Mouse (Mus musculus): Measurements from ENCODE around the gene Rtn1.
"Not testable (repeated sequence)": the region's sequence is repeated elsewhere in the genome, so short reads cannot be mapped to it uniquely, and the experiment has no call there.

The Rtn1 gene

DNA sequence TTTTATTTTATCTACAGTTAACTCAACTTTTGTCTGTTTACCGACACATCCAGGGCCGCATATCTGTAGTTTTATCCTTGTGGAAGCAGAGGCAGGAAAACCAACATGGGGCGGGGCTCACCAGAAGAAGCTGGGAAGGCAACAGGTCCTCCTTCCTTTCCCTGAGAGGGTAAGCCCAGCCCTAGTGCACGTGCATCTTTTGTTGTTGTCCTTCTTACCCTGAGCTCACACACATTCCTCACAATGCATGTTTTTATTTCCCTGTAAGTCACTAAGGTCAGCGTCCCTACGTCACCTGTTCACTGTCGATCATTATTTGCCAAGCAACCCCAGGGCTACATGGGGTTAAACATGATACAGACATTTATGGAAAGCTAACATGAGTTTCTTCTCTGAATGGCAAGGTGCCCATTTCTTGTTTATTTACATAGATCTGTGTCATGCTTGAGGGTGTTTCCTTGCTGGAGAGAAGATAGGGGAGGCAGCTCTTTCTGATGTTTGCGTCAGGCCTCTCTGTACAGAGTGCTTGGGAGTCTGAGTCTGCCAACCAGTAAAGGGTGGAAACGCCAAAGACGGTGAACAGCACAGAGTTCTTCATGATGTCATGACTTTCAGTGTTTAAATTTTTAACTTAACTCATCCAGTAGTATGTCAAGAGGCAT lies 84.5 kb downstream of the Rtn1 start:
- no peak for DNase-seq (ENCODE audit: low read depth, low spot score)

DNA sequence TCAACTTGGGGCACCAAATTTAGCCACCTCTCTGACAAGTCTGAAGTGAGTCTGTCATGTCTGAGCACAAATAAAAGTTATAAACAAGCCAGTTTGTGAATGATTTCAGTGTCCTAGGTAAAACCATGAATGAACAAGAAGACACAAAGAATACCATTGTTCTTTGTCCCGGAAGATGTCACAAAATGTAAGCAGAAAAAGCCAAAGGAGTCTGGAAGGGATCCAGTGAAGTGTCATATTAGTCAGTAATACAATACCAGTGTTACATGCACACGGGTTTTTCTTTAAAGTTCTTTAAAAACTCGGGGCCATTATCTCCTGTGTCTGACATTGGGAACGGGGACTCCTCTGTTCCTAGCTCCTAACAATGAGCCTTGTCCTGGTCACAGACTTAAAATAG lies 85.1 kb downstream of the Rtn1 start:
- no peak for DNase-seq (ENCODE audit: low read depth, low spot score)

DNA sequence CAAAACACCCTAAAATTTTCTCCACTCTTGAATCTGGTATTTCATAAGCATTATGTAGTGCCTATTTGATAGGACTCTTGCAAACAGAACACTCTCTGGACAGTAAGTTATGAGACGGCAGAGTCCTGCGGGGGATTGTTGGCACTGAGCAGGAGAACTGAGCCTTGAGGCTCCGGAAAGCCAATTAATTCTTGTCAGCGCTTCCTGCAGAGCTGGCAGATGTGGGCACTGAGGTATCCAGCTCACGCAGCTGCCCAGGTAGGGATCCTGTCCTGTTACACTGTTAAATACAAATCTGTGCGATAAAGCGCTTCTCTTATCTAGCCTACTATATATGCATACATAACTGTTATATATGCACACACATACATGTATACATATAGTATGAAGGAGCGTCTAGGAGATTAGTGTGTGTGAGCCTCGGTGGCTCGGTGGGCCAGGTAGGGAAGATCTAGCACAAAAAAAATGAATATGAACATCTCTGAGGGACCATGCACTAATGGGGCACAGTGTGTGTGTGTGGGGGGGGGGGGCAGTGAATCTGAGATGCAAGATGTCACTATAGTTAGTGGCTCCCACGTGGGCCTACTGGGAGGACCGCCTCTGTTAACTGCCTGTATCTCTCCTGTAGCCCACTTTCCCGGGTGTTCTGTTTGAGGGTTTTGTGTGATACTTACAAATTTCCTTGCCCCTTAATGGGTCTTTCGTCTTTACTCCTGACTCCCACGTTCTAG lies 93.0 kb downstream of the Rtn1 start:
- no peak for DNase-seq (ENCODE audit: low read depth, low spot score)

DNA sequence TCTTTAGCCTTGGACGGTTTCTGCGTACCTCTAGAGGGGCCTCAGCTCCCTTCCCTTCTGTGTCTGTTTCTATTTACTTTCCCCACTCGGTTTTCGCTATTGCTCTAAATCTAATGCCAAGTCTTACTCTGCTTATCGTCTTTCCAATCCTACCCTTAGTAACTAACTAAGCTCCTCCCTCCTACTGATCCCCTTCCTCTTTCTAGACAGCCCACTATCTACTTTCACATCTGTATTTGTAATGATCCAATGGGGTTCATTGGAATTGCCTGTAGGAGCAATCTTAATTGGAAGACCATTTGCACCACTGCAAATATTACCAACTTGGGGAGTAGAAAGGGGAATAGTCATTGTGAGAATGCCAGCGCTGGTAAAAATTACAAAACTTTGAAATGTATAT lies 98.0 kb downstream of the Rtn1 start:
- no peak for DNase-seq (ENCODE audit: low read depth, low spot score)

DNA sequence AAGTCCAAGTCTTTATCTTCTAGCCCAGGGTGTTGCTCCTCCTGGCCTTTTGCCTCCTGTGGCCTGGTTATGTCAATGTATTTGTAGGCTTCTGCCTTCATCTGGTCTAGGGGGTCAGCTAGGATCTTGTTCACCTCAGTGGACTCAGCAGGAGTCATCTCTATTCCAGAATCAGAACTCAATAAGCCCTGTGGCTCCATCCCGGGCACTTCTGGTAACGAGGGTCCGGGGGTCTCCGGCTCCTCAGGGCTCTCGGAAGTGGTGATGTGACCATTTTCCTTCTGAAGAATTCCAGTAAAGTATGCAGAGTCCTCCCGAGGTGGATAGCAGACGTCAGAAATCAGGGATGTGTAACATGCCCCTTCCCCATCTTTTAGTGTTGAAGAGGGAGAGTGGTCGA lies 100.3 kb downstream of the Rtn1 start:
- DNase-seq (ENCODE audit: low read depth, low spot score): no peak

DNA sequence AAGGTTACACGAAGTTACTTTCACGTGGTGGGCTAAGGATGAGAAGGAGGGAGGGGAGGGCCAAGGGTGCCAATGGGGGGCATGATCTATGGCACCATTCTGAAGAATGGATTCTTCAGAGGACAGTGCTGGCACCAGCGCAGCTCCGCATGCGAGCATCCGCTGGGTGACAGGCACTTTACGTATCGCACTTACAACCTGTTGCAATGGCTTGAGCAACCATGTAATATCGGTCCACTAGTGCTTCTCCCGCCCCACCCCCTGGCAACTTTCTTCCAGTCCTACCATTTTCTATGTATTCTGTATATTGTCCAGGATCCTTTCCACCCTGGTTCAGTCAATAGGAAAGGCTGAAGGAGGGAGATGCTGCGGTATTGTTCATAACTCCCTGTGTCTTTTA lies 102.6 kb downstream of the Rtn1 start:
- DNase-seq (ENCODE audit: low read depth, low spot score): no peak

DNA sequence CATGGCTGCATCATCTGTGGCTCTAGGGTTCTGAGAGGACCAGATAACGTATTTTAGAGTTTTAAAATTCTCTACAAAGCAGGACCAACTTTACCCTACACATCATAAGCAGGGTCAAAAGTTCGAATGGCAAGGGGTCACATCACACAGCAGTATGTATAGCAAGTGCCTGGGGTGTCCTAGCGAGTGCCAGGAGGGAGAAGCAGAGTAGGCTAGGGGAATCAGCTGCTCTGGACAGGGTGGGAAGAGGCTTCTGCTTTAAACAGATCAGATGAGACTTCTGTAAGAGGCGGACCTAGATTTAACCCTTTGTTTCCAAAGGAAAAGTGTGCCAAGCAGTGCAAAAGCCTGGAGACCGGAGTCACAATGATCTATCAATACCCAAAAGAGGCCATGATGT lies 103.4 kb downstream of the Rtn1 start:
- no peak for DNase-seq (ENCODE audit: low read depth, low spot score)

DNA sequence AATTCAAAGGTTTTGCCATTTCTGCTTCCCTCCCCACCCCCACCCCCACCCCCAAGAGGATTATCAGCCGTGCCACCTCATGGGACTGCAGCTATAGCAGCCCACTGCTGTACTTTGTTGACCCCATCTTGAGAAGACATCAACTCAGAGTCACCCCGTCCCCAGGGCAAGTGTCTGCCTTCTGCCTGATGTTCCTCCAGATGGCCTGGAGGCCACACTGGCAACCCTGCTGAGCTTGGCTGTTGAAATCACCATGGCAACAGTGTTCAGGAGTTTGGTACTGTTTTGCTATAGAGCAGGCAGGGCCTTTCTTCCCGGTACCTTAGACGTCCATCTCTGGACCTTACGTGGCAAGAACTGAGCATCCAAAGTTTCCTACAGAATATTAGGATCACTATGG lies 103.9 kb downstream of the Rtn1 start:
- DNase-seq (ENCODE audit: low read depth, low spot score): no peak

DNA sequence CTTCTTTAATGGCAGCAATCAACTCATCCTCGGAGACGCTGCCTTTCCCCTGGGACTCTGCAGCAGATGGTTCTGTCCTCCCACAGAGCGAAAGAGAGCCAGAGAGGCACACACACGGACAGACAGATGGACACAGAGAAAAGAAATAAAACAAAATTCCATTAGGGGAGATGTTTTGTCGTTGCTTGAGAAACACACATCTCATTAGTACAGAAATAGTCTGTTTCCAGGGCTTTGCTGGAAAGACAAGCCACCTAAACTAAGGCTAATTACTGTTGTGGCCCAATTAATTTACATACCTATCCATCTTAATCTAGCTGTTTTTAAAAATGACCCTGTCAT lies 104.5 kb downstream of the Rtn1 start:
- no peak for DNase-seq (ENCODE audit: low read depth, low spot score)

DNA sequence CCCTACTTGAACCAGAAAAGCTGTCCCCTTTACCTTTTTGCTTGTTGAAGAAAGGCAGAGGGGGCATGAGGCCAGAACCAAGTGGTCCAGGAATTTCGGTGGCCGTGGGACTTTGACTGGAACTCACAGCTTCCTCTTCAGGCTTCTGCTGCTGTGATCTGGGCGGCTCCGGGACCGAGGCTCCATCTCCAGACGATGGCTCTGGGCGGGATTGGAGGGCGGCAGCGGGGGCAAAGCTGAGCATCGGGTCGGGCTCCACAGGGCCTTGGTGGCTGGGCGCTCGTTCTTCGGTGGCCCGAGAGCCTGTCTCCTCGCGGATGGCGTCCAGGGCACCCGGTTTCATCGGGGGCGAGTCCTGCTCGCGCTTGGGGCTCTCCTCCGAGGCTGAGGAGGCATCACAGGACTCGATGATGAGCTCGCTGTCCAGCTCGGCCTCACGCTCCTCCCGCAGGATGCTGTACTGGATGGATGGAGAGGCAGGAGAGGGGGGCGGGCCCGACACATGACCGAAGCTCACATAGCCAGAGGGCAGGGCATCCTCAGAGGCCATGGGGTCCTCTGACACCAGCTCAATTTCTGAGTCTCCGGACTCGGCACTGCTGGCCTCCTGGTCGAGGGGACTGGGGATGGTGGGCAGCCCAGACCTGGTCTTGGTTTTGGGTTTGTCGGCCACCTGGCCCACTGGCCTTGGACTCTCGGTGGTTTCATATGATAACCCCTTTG lies 105.1 kb downstream of the Rtn1 start:
- no peak for DNase-seq (ENCODE audit: low read depth, low spot score)

DNA sequence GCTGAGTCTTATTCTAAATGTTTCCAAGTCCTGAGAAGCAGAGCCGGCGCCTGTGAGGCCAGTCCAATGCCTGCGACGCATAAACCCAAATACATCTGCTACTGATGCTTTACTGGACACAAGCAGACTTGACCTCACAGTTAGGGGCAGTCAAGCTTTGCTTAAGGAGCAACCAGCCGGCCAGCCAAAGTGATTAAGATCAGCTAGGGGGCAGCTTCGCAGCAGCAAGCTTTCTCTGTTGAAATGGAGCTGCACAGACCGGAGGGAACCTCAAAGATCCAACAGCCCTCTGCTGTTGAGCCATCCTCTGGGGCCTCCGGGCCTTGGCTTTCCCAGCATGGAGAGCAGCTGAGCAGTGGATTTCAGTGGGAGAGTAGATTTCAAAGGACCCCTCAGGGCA lies 107.4 kb downstream of the Rtn1 start:
- DNase-seq (ENCODE audit: low read depth, low spot score): no peak

DNA sequence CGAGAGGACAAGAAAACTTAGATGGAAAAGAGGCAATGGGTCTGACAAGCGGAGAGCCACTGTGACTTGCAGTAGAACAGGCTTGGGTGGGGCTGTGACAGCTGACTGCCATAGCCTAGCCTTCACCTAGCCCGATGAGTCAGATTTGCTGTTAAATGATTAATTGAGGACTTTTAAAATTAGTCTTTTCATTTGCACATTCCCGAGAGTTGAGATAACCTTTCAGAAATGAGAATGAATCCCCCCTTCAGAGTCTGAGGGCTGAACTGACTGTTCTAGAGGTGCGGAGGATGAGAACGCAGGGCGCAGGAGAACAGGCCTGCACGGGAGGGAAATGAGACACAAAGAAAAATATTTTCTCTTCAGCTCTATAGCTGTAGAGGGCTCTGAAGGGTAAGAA lies 107.9 kb downstream of the Rtn1 start:
- DNase-seq (ENCODE audit: low read depth, low spot score): no peak

DNA sequence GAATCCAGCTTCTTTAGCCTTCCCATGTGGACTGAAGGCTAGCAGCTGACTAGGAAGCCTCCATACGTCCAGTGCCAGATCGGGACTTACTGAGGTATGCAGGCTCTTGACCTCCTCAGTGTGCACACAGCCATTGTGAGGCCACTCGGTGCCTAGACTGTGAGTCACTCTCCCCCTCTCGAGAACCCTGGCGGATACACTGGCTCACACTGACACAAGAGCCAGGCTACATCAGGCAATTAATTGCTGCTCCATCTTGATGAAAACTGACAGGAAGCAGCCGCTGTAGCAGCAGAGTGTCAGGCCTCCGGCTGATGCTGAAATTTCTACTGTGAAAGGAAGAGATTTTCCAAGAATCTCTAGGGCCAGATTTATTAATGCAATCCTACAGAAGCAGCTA lies 110.6 kb downstream of the Rtn1 start:
- DNase-seq (ENCODE audit: low read depth, low spot score): no peak

DNA sequence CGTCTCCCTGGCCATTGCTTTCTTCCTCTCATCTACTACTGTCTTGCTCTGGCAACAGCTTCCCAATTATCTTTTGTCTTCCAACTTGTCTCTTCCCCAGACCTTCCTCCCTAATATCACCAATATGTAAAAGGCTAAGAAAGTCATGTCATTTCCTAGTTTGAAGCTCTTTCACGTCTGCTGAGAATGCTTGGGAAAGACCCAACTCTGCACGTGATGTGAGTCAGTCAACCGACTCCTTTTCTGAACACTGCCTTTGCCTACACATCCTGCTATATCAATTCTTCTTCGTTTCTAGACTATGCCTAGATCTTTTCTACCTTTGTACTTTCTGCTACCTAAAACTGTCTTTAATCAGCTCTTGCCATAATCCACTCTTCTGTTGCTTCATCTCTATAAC lies 112.3 kb downstream of the Rtn1 start:
- no peak for DNase-seq (ENCODE audit: low read depth, low spot score)

DNA sequence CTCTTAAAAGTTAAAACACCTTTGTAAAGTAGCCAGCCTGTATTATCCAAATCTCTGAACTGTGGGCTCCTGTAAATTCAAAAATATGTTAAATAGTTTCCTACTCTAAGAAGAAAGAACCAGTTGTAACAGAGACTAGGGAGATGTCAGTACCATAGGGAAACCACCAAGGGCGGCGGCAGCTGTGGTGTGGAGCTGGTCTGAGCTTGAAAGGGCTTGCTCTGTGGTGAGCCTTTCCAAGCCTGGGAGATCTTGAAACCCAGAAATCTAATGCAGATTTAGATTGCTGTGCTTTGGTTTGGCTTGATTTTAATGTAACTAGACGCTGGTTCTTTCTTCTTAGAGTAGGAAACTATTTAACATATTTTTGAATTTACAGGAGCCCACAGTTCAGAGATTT lies 115.7 kb downstream of the Rtn1 start:
- DNase-seq (ENCODE audit: low read depth, low spot score): not testable (repeated sequence)

DNA sequence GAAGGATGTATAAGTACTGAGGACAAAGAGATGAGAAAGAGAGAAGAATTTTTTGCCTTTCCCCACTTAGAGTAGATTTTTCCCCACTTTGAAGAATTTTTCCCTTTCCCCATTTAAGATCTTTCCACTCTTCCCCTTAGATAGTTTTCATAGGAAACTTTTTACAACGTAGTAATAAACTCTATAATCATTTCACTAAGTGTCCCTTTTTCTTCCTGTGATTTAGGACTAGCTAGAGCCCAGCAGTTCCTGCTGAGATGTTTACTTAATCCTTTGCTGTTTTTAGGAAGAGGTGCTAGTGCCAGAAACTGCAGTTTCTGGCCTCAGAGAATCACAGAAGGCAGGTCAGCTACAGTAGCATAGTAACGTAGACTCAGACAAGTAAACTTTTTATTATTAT lies 116.3 kb downstream of the Rtn1 start:
- DNase-seq (ENCODE audit: low read depth, low spot score): no peak

DNA sequence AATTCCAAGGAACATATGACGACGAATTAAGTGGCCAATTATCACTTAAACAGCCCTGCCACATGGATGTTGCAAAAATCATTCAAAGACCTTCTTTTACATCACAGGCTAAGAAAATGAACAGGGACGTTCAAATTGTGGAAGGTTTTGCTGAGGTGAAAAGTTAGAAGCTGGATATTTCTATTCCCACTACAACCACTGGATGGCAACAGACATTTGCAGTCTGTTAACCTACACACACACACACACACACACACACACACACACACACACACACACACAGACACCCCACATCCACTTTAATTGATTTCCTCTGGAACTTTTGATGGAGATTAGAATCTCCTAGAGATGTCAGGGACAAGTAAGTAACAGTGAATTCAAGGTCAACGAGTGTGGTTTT lies 117.6 kb downstream of the Rtn1 start:
- no peak for DNase-seq (ENCODE audit: low read depth, low spot score)

DNA sequence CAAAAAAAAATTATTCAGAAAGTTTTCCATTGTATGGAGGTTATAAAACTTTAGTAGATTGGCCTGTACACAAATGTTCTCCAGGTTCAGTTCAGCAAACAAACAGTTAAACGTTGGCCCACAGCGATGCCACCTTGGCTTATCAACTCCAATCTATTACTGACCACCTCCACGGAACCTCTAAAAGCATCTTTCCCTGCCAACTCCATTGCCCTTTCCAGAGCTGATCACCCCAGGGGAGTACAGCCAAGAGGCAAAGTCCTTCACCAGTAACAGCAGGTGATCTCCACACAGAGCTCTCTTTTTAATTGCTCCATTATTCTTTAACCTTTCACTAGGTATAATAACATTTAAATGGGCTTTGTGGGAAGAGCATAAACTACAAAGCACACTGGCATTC lies 120.6 kb downstream of the Rtn1 start:
- no peak for DNase-seq (ENCODE audit: low read depth, low spot score)

DNA sequence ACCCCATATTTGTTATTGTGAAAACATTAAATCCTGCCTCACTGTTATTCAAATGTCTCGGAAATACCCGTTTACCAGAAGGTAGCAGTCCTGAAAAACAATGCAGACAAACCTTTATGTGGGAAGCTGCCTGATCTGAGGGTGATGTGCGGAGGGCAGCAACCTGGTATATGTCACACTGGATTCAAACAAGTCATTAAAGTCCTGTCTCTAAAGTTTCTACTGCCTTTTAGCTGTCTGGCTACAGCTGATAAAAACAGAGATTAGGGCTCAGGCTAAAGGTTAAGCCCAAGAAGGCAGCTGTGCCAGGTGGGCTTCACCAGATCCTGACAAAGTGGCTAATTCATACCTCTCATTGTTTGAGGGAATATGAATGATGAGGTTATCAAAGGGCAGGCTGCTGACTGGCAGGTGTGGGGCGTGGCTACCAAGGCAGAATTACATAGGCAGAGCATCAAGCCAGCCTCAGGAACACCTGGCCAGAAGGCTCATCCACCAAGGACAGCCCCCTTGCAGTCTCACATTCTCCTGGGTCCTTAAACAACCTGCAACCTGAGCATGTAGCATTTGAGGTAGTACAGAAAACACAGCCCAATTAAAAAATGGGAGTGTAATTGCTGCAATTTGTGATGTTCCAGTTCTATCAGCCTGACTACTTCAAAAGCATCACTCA lies 121.4 kb downstream of the Rtn1 start:
- DNase-seq (ENCODE audit: low read depth, low spot score): no peak

DNA sequence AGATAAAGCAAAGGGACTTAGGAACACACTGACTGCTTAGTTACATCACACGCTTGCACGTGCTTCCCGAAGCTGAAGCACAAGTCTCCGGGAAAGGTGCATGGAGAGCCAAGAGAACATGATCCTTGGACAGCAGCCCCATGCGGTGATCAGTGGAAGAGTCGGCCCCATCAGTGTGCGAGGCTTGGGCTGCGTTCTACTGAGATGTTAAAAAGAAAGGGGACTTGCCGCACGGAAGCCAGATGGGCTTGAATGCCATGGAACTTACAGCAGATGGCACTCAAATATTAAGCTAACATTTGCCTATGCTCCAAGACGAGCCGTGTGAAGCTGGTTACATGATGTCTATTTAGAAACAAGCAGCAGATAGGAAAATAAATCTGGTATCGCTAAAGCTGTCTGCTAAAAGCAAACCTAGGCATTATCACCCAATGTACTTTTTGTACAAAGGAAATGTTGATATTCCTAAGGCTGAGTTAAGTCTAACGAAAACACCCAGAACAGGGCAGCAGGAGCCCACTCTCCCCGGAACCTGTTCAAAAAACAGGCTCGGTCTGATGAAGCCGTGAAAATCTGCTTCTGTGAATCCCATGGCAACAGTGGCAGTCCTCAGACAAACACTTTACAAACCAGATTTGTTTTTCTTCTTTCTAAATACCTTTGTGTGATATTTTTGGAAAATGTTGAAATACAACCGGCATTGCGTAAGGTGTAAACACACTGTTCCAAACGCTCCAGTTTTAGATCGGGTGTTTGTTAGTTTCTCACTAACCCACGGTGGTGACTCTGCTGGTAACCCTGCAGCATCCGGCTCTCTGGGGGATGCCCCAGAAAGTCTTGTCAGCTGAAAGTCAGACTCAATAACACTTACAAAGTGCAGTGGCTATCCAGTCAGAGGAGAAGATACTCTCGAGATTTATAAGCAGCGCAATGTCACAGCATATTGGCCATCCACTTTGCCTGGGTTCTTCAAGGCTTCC lies 123.2 kb downstream of the Rtn1 start:
- DNase-seq (ENCODE audit: low read depth, low spot score): no peak

DNA sequence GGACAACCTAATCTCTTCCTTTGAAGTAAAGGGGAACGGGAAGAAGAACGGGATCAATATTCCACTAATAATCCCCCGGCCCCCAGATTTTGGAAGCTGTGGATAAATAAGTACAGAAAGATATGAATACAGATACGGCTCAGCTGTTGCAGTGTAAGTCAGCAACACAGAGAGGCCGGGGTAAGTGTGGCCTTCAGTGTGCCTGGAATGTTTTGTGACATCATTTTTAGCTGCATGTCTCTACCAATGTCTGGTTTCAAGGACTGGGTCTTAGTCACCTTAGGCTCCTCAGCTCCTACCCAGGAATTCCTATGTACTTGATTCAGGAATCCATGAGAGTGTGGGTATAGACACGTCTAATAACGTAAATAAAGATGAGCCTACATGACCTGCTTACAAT lies 124.3 kb downstream of the Rtn1 start:
- no peak for DNase-seq (ENCODE audit: low read depth, low spot score)

Measured in forelimb bud, embryonic 11.5 days (tissue).